Mouse (Mus musculus): ENCODE results near the gene Arl15. TPM values are rescaled to one million over a fixed set of nuclear protein-coding genes. Genes with fewer than 3 reads are reported as not detected.

Arl15 gene
- polyA plus RNA-seq, 1 experiment from 2014 or later = 10.1 TPM

DNA sequence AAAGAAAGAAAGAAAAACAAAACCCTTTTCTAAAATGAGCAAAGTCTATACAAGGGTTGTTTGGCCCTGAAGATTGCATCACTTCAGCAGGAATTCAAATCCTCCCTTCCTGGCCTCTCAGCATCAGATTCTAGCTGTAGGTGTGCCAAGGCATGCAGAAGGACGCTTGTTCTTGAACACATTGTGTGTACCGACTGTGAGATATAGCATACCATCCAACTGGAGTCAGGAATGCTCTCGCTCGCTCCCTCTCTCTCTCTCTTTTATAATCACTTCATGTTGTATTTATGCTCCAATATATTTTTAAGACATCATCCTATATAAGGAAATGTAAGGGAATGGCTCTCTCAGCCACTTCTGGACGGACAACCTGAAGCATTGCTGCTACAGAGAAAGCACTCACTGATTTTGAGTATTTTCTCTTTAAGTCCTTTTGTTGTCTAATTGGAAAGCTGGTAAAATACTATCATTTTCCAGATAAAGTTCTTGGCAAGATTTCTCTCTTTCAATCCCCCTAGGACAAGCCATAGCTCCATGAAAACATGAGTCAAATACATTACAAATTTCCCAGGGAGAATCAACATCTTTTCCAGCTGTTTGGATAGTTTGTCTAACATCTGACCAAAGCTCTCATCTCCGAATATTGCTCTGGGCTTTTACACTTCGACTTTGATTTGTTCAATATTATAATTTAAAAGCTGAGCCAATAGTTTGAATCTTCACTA is 300.0 kb downstream of the Arl15 start:
- WGBS = 63% methylated on average over 7 of the region's 7 CpGs
- TF ChIP-seq CTCF (IDR thresholded peaks at IDR 0.05) = no peak
- peak; percentile 46 for TF ChIP-seq EP300 (IDR thresholded peaks at IDR 0.05)
- no peak overlapping the region for H3K4me3 ChIP-seq (ENCODE audit: low read depth, low read length)
- H3K27ac ChIP-seq (ENCODE audit: low read length) = no peak overlapping the region
- DNase-seq (ENCODE audit: low spot score) (no peak), ATAC-seq (no peak)
- H3K36me3 ChIP-seq (ENCODE audit: insufficient read depth, low read length) = no peaks in the 10 kb centered on the region
- no peak overlapping the region for H3K9ac ChIP-seq (replicated peaks; ENCODE audit: low read depth)
- no peaks in the 10 kb centered on the region for H3K4me1 ChIP-seq (ENCODE audit: insufficient read depth, low read depth, low read length)
- no peaks in the 10 kb centered on the region for H3K27me3 ChIP-seq (replicated peaks; ENCODE audit: insufficient read depth, low read length)
- no peak overlapping the region for H3K4me2 ChIP-seq (replicated peaks; ENCODE audit: low read depth, low read length)
- no peaks in the 10 kb centered on the region for H3K9me3 ChIP-seq (ENCODE audit: low read length)

DNA sequence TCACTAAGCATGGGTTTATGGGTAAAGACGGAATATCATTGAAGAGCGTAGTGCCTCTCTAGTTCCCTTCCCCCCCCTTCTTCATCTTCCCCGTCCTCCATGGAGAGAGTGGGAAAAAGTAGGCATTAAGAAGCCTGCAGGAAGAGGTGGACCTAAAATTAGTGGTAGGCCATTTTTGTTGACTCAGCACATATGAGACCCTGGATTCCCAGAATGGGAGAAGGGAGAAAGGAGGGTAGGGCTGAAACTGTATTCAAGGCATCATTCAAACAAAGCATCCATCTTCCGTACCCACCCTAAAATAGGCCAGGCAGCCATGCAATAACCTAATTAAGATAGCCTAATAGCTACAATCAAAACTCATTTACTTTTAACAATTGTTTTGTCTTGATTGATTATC is 301.1 kb downstream of the Arl15 start:
- WGBS = 93% methylated on average over 4 of the region's 4 CpGs
- DNase-seq (ENCODE audit: low spot score) (no peak), ATAC-seq (no peak)

DNA sequence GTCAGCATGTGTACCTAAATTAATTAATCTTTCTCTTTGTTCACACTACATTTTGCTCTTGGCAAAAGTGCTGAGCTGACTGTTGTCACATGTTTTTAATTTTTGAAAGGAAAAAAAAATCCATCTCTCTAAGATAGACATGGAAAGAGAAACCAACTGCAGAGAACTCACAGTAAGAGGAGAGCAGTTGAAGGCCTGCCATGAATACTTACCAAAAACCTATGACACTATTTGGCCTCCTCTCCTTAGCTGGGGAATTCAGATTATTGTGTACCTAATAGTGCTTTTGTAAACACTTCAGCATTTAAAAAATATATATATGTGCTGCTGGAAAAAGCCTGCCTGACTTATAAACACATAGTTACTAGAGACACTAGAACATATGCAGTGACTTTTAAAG is 302.1 kb downstream of the Arl15 start:
- Histone ChIP-seq H3K36me3 (ENCODE audit: insufficient read depth, low read length) (no peaks in the 10 kb centered on the region), H3K27ac (ENCODE audit: low read length) (no peak overlapping the region), H3K27me3 (replicated peaks; ENCODE audit: insufficient read depth, low read length) (no peaks in the 10 kb centered on the region), H3K4me1 (ENCODE audit: insufficient read depth, low read depth, low read length) (no peaks in the 10 kb centered on the region), H3K9ac (replicated peaks; ENCODE audit: low read depth) (no peak overlapping the region), H3K9me3 (ENCODE audit: low read length) (no peaks in the 10 kb centered on the region), H3K4me3 (ENCODE audit: low read depth, low read length) (no peak overlapping the region), H3K4me2 (replicated peaks; ENCODE audit: low read depth, low read length) (no peak overlapping the region)
- no peak for ATAC-seq
- no peak for TF ChIP-seq CTCF (IDR thresholded peaks at IDR 0.05)
- TF ChIP-seq EP300 (IDR thresholded peaks at IDR 0.05) = no peak
- DNase-seq (ENCODE audit: low spot score) = no peak

More for the DNA sequence above, 301.1 kb downstream of the Arl15 start:
- H3K27me3 ChIP-seq (replicated peaks; ENCODE audit: insufficient read depth, low read length) = no peaks in the 10 kb centered on the region
- H3K9ac ChIP-seq (replicated peaks; ENCODE audit: low read depth) = no peak overlapping the region
- H3K4me2 ChIP-seq (replicated peaks; ENCODE audit: low read depth, low read length) = no peak overlapping the region
- H3K27ac ChIP-seq (ENCODE audit: low read length) = no peak overlapping the region
- H3K4me3 ChIP-seq (ENCODE audit: low read depth, low read length) = no peak overlapping the region
- no peaks in the 10 kb centered on the region for H3K9me3 ChIP-seq (ENCODE audit: low read length)
- no peaks in the 10 kb centered on the region for H3K4me1 ChIP-seq (ENCODE audit: insufficient read depth, low read depth, low read length)
- TF ChIP-seq CTCF (IDR thresholded peaks at IDR 0.05) (no peak), EP300 (IDR thresholded peaks at IDR 0.05) (no peak)
- H3K36me3 ChIP-seq (ENCODE audit: insufficient read depth, low read length) = no peaks in the 10 kb centered on the region

DNA sequence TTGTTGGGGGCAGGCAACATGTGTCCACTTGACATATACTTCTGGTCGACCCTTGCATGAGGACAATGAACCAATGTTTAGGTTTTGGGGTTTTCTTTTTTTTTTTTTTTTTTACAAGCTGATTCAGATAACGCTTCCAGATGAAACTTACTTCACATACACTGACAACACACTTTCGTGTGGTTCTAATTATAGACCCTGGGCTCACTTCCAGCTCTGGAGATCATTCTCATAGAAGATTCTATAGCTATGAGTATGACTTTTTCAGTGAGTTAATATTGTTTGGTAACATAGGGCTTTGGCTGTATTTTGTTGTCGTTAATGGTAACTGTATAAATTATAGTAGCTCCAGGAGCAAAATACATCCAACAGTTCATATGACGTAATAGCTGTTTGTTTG is 306.9 kb downstream of the Arl15 start:
- Histone ChIP-seq H3K27ac (ENCODE audit: low read length) (no peak overlapping the region), H3K4me1 (ENCODE audit: insufficient read depth, low read depth, low read length) (no peaks in the 10 kb centered on the region), H3K27me3 (replicated peaks; ENCODE audit: insufficient read depth, low read length) (no peaks in the 10 kb centered on the region), H3K4me2 (replicated peaks; ENCODE audit: low read depth, low read length) (no peak overlapping the region), H3K9me3 (ENCODE audit: low read length) (no peaks in the 10 kb centered on the region), H3K36me3 (ENCODE audit: insufficient read depth, low read length) (no peaks in the 10 kb centered on the region), H3K4me3 (ENCODE audit: low read depth, low read length) (no peak overlapping the region), H3K9ac (replicated peaks; ENCODE audit: low read depth) (no peak overlapping the region)
- DNase-seq (ENCODE audit: low spot score) (no peak), ATAC-seq (no peak)
- WGBS = 65% methylated on average over 5 of the region's 5 CpGs
- TF ChIP-seq CTCF (IDR thresholded peaks at IDR 0.05) (no peak), EP300 (IDR thresholded peaks at IDR 0.05) (no peak)

DNA sequence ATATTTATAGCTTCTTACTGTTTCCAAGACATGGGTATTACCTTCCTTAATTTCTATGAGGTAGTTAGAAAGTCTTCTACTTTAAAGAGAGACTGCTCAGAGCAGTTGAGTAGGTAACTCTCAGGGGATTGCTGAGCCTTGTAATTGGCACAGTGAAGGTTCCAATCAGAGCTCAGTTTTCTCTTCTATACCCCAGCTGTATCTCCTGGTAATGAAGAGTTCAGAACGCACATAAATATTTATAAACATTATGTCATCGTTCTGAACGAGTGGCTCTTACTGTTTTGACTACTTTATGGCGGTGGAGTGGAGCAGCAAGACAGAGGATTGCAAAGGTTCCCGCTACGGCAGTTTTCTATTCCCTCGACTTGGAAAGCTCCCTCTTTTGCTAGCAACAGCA is 311.8 kb downstream of the Arl15 start:
- 47% methylated on average over 7 of the region's 7 CpGs for WGBS
- Histone ChIP-seq H3K4me2 (replicated peaks; ENCODE audit: low read depth, low read length) (no peak overlapping the region), H3K36me3 (ENCODE audit: insufficient read depth, low read length) (no peaks in the 10 kb centered on the region), H3K9ac (replicated peaks; ENCODE audit: low read depth) (no peak overlapping the region), H3K27me3 (replicated peaks; ENCODE audit: insufficient read depth, low read length) (no peaks in the 10 kb centered on the region), H3K4me3 (ENCODE audit: low read depth, low read length) (no peak overlapping the region), H3K27ac (ENCODE audit: low read length) (no peak overlapping the region), H3K9me3 (ENCODE audit: low read length) (no peaks in the 10 kb centered on the region), H3K4me1 (ENCODE audit: insufficient read depth, low read depth, low read length) (no peaks in the 10 kb centered on the region)
- DNase-seq (ENCODE audit: low spot score) (no peak), ATAC-seq (no peak)
- no peak for TF ChIP-seq CTCF (IDR thresholded peaks at IDR 0.05)
- TF ChIP-seq EP300 (IDR thresholded peaks at IDR 0.05) = no peak

DNA sequence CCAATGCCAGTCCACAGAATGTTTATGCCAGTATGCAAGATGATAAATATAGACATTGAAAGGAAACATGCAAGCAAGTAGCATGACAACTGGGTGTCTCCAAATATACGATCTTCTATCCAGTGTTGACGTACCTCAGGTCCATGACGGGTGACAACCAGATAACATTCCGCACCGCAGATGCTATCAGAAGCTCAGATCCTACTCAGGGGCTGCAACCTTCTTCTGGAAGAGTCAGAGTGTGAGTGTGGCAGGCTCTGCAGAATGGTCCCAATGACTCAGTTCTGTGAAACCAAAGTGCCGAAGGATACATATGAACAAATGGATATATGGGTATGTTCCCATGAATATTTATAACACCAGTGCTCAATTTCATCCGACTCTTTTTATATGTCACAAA is 313.2 kb downstream of the Arl15 start:
- WGBS = 86% methylated on average over 7 of the region's 7 CpGs
- ATAC-seq = no peak

More for the DNA sequence above, 313.2 kb downstream of the Arl15 start:
- H3K4me1 ChIP-seq (ENCODE audit: insufficient read depth, low read depth, low read length) = no peaks in the 10 kb centered on the region
- no peak for DNase-seq (ENCODE audit: low spot score)
- no peak overlapping the region for H3K27ac ChIP-seq (ENCODE audit: low read length)
- no peaks in the 10 kb centered on the region for H3K9me3 ChIP-seq (ENCODE audit: low read length)
- no peaks in the 10 kb centered on the region for H3K36me3 ChIP-seq (ENCODE audit: insufficient read depth, low read length)
- no peak overlapping the region for H3K9ac ChIP-seq (replicated peaks; ENCODE audit: low read depth)
- no peak for TF ChIP-seq CTCF (IDR thresholded peaks at IDR 0.05)
- TF ChIP-seq EP300 (IDR thresholded peaks at IDR 0.05) = no peak
- H3K4me2 ChIP-seq (replicated peaks; ENCODE audit: low read depth, low read length) = no peak overlapping the region
- H3K27me3 ChIP-seq (replicated peaks; ENCODE audit: insufficient read depth, low read length) = no peaks in the 10 kb centered on the region
- H3K4me3 ChIP-seq (ENCODE audit: low read depth, low read length) = no peak overlapping the region
